In genomic region chr2:122387135-122387534, GRCm38 (mm10) we compare ENCODE assay signal across 4 mouse cellular contexts. TPM values are rescaled to one million over a fixed set of nuclear protein-coding genes. Genes with fewer than 3 reads are reported as not detected.
DNase-seq lines count a peak whose midpoint lies in the region; TF ChIP-seq lines count a peak whose summit lies in the region.
"Not testable (repeated sequence)": the region's sequence is repeated elsewhere in the genome, so short reads cannot be mapped to it uniquely, and the experiment has no call there.
"Had no signal": no experiment of that assay in that cellular context is flagged by ENCODE, and none has a peak within 500 bp of the region (broad histone marks: within the 10 kb centered on the region; RNA-seq: fewer than 3 reads in every experiment).

No protein-coding gene starts in this region.

- TF ChIP-seq RAD21 in CH12.LX (IDR thresholded peaks at IDR 0.05; ENCODE audit: low read depth, low read length); MEL (IDR thresholded peaks at IDR 0.05; ENCODE audit: low read depth, low read length): not testable (repeated sequence)

- TF ChIP-seq POLR2A in CH12.LX (IDR thresholded peaks at IDR 0.05; ENCODE audit: low read depth, low read length); MEL (IDR thresholded peaks at IDR 0.05; ENCODE audit: control insufficient read depth in 1 of 2, insufficient read depth in 1 of 2, low read depth in 1 of 2, low read length in 2 of 2, poor library complexity in 1 of 2): not testable (repeated sequence)

- H3K4me3 ChIP-seq in CH12.LX (replicated peaks in 1 of 3; ENCODE audit: low read depth in 2 of 3, low read length in 2 of 3, poor library complexity in 1 of 3); MEL (ENCODE audit: control insufficient read depth in 1 of 2, insufficient read depth in 1 of 2, low read depth in 2 of 2, low read length in 2 of 2): not testable (repeated sequence)

- dilution Hi-C loops in CH12.LX (cut with MboI; ENCODE audit: extremely low pct_ligation_motif_present, extremely low pct_unique_long_range_greater_than_20kb, low sequenced_read_pairs): not testable (repeated sequence)

- H3K79me2 ChIP-seq in CH12.LX (replicated peaks; ENCODE audit: control insufficient read depth, extremely low read depth, insufficient read depth, poor library complexity, severe bottlenecking); MEL (ENCODE audit: control insufficient read depth, insufficient read depth, low read length, poor library complexity): not testable (repeated sequence)

- not testable (repeated sequence) for H3K27ac ChIP-seq in CH12.LX (ENCODE audit: insufficient read depth, low read depth); MEL (ENCODE audit: control insufficient read depth, low read depth, low read length)

- DNase-seq in CH12.LX (ENCODE audit: extremely low read depth); MEL (ENCODE audit: low read depth, low spot score): not testable (repeated sequence)
- DNase-seq in heart, adult 11 months: peak; percentile 33

- not testable (repeated sequence) for H3K9me3 ChIP-seq in CH12.LX (replicated peaks; ENCODE audit: low read length); MEL (replicated peaks; ENCODE audit: insufficient read depth, low read length)

- H3K4me1 ChIP-seq in CH12.LX (ENCODE audit: control insufficient read depth in 1 of 2, insufficient read depth in 2 of 2); MEL (ENCODE audit: control insufficient read depth in 1 of 2, insufficient read depth in 2 of 2, low read length in 2 of 2): not testable (repeated sequence)

- H3K4me2 ChIP-seq in CH12.LX (ENCODE audit: insufficient read depth, low read depth, poor library complexity, severe bottlenecking): not testable (repeated sequence)

- H3K27me3 ChIP-seq in CH12.LX (replicated peaks); MEL (ENCODE audit: control insufficient read depth in 1 of 2, insufficient read depth in 2 of 2, low read length in 2 of 2): not testable (repeated sequence)

- TF ChIP-seq CTCF in CH12.LX (conservative IDR thresholded peaks at IDR 0.05 in 1 of 2, IDR thresholded peaks at IDR 0.05 in 1 of 2; ENCODE audit: low read depth in 2 of 2, low read length in 2 of 2); MEL (IDR thresholded peaks at IDR 0.05 in 2 of 3, conservative IDR thresholded peaks at IDR 0.05 in 1 of 3; ENCODE audit: control insufficient read depth in 1 of 3, insufficient read depth in 1 of 3, low read depth in 2 of 3, low read length in 3 of 3, poor library complexity in 1 of 3, severe bottlenecking in 1 of 3): not testable (repeated sequence)

- not testable (repeated sequence) for H3K36me3 ChIP-seq in CH12.LX (replicated peaks in 1 of 2; ENCODE audit: control insufficient read depth in 1 of 2, insufficient read depth in 1 of 2, low read length in 1 of 2); MEL (ENCODE audit: control insufficient read depth in 1 of 2, insufficient read depth in 2 of 2, low read length in 2 of 2)

- TF ChIP-seq EP300 in CH12.LX (IDR thresholded peaks at IDR 0.05; ENCODE audit: low read length); MEL (IDR thresholded peaks at IDR 0.05; ENCODE audit: low read depth in 1 of 2, low read length in 2 of 2): not testable (repeated sequence)

- in situ Hi-C loops in CH12.LX (cut with MboI; ENCODE audit: low pct_ligation_motif_present, low pct_unique_long_range_greater_than_20kb, low sequenced_read_pairs): loop anchor here (25.0 kb wide), 1 partner anchor 225 kb away; the partner anchor contains the start of gene Gatm

- H3K9ac ChIP-seq in CH12.LX (ENCODE audit: insufficient read depth, low read depth); MEL (ENCODE audit: control insufficient read depth, low read depth, low read length, poor library complexity, severe bottlenecking): not testable (repeated sequence)

TF ChIP-seq in CH12.LX, 34 proteins besides CTCF, POLR2A, EP300 and RAD21:
- TF ChIP-seq TBP (conservative IDR thresholded peaks at IDR 0.05; ENCODE audit: low read depth, low read length): peak; percentile 80

TF ChIP-seq in MEL, 35 proteins besides CTCF, POLR2A, EP300 and RAD21:
- TF ChIP-seq TBP (IDR thresholded peaks at IDR 0.05; ENCODE audit: low read depth, low read length): peak; percentile 69
TF ChIP-seq in MEL: peak in this region for 1; not testable (repeated sequence) for 34.

RNA-seq across cellular contexts. Expression of gene Shf, which starts 18.2 kb away (rescaled TPM):
- total RNA-seq in CH12.LX (2012; rRNA removed) (2.1 and 2.7 TPM in 2 replicates), CH12.LX (2014; rRNA removed) (0.49 and 1.2 TPM in 2 replicates), MEL (2012; rRNA removed) (3.6 and 4.3 TPM in 2 replicates)
- polyA plus RNA-seq in CH12.LX (2012; ENCODE audit: insufficient read length, low read depth) (2.0 and 2.1 TPM in 2 replicates), MEL (2012; ENCODE audit: insufficient read depth in 1 of 2, insufficient read length in 2 of 2, low read depth in 1 of 2, low replicate concordance in 2 of 2, missing spikeins in 1 of 2) (1 to 10 TPM in 1 of 2 experiments, not detected in 1; 9.7 TPM)

RNA-seq across cellular contexts. Expression of gene Slc28a2, which starts 39.1 kb away (rescaled TPM):
- total RNA-seq in CH12.LX (2012; rRNA removed) (15.9 and 16.3 TPM in 2 replicates), CH12.LX (2014; rRNA removed) (30.3 and 32.0 TPM in 2 replicates), MEL (2012; rRNA removed) (1.3 and 1.7 TPM in 2 replicates)
- polyA plus RNA-seq in CH12.LX (2012; ENCODE audit: insufficient read length, low read depth) (28.3 and 31.4 TPM in 2 replicates), MEL (2012; ENCODE audit: insufficient read depth in 1 of 2, insufficient read length in 2 of 2, low read depth in 1 of 2, low replicate concordance in 2 of 2, missing spikeins in 1 of 2) (1 to 10 TPM in 1 of 2 experiments, not detected in 1; 2.6 TPM)
- polyA plus RNA-seq: Patski had no signal
